Mouse (Mus musculus) ES-Bruce4 (cell line): ENCODE data around the gene Nek2.

Source experiments
- CTCF ChIP-seq: IDR thresholded peaks from one replicate; pipeline ENCODE4 v1.8.1; 2011; ENCODE audit warnings: low read depth, low read length
- EP300 ChIP-seq: IDR thresholded peaks from 2 replicates; pipeline ENCODE4 v1.6.1; 2011; ENCODE audit warnings: low read depth, low read length; ENCODE audit not compliant: insufficient read depth
- POLR2A ChIP-seq: IDR thresholded peaks from one replicate; pipeline ENCODE4 v1.8.1; 2011; ENCODE audit warnings: low read length; ENCODE audit not compliant: insufficient read depth

DNA sequence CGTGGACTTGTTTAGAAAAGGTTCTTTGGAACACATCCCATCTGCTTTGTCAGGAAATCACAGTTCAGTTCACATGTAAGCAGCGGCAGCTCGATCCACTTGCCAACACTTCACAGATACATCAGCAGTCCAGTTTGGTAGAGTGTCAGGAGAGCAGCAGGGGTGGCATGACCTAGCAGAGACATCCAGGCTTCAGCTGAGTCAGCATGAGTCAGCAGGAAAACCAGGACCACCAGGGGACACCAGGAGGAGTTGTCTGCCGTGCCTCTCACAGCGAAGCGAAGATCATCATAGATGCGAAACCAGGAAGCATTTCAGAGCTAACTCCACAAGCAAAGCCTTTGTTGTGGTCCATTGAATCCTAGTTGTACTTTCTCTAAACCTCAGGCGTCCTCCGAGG is 32.2 kb downstream of the Nek2 start:
- no peak for TF ChIP-seq EP300
- no peak for TF ChIP-seq CTCF
- no peak for TF ChIP-seq POLR2A
